ENCODE assay signal across 8 mouse cellular contexts in genomic region chr15:102398629-102399028, GRCm38 (mm10). TPM values are rescaled to one million over a fixed set of nuclear protein-coding genes. Genes with fewer than 3 reads are reported as not detected.
A peak's percentile ranks its signal among the peaks of the same experiment; 100 is the strongest.
DNase-seq lines count a peak whose midpoint lies in the region; ATAC-seq and TF ChIP-seq lines count a peak whose summit lies in the region.

No protein-coding gene starts in this region.

- DNase-seq in kidney, adult 8-10 months, result no peak
- DNase-seq in adipocyte (ENCODE audit: low spot score), result peak; percentile 67
- peak; percentile 37 for DNase-seq in liver, postnatal 0 days
- DNase-seq in left cerebral cortex, postnatal 4 days, result no peak
- DNase-seq in layer of hippocampus, postnatal 25 days (ENCODE audit: extremely low spot score in 1 of 2, low spot score in 1 of 2), result no peak
- DNase-seq in right cerebral cortex, postnatal 14 days, result no peak

- WGBS in kidney, embryonic 15.5 days, result 14% methylated on average over 5 of the region's 5 CpGs
- 28% methylated on average over 5 of the region's 5 CpGs for WGBS in heart, embryonic 15.5 days
- 53% methylated on average over 5 of the region's 5 CpGs for WGBS in liver, postnatal 0 days (ENCODE audit: insufficient replicate concordance)

- no peaks in the 10 kb centered on the region for H3K36me3 ChIP-seq in kidney, embryonic 15.5 days
- H3K36me3 ChIP-seq in heart, embryonic 15.5 days, result no peaks in the 10 kb centered on the region
- no peaks in the 10 kb centered on the region for H3K36me3 ChIP-seq in liver, postnatal 0 days (replicated peaks; ENCODE audit: insufficient read depth, low read length)

- 0 out of 2 replicates have a peak, but pooled peaks have one; percentile 37 for ATAC-seq in kidney, embryonic 15.5 days (replicated peaks; ENCODE audit: low FRiP score)
- ATAC-seq in heart, embryonic 15.5 days (replicated peaks; ENCODE audit: insufficient number of reproducible peaks, insufficient read depth, low FRiP score, low read depth), result no peak
- no peak for ATAC-seq in liver, postnatal 0 days

- peak overlapping the region; percentile 98 for H3K27ac ChIP-seq in kidney, embryonic 15.5 days
- H3K27ac ChIP-seq in heart, embryonic 15.5 days, result peak overlapping the region; percentile 94
- H3K27ac ChIP-seq in liver, postnatal 0 days (ENCODE audit: low read depth), result peak overlapping the region; percentile 93

- intact Hi-C loops in left cerebral cortex, postnatal 4 days (cut with DNase I), result no loop called here

- peaks cover 44% of the 10 kb centered on the region for H3K4me1 ChIP-seq in kidney, embryonic 15.5 days
- peaks cover 17% of the 10 kb centered on the region for H3K4me1 ChIP-seq in heart, embryonic 15.5 days (replicated peaks)
- peaks cover 47% of the 10 kb centered on the region for H3K4me1 ChIP-seq in liver, postnatal 0 days (ENCODE audit: insufficient read depth)

- no peaks in the 10 kb centered on the region for H3K27me3 ChIP-seq in kidney, embryonic 15.5 days
- H3K27me3 ChIP-seq in heart, embryonic 15.5 days, result no peaks in the 10 kb centered on the region
- H3K27me3 ChIP-seq in liver, postnatal 0 days (ENCODE audit: insufficient read depth, low read length), result no peaks in the 10 kb centered on the region

- no peak for TF ChIP-seq EP300 in liver, postnatal 0 days (IDR thresholded peaks at IDR 0.05; ENCODE audit: low read depth)

- peak overlapping the region; percentile 78 for H3K4me2 ChIP-seq in kidney, embryonic 15.5 days
- H3K4me2 ChIP-seq in heart, embryonic 15.5 days, result peak overlapping the region; percentile 72
- H3K4me2 ChIP-seq in liver, postnatal 0 days (ENCODE audit: low read depth, low read length), result peak overlapping the region; percentile 77

- TF ChIP-seq CTCF in liver, postnatal 0 days (IDR thresholded peaks at IDR 0.05; ENCODE audit: low read depth), result no peak

- no peak overlapping the region for H3K9ac ChIP-seq in kidney, embryonic 15.5 days
- no peak overlapping the region for H3K9ac ChIP-seq in heart, embryonic 15.5 days
- H3K9ac ChIP-seq in liver, postnatal 0 days (replicated peaks), result peak overlapping the region; percentile 72

- H3K9me3 ChIP-seq in kidney, embryonic 15.5 days (replicated peaks), result no peaks in the 10 kb centered on the region
- no peaks in the 10 kb centered on the region for H3K9me3 ChIP-seq in heart, embryonic 15.5 days (replicated peaks)
- H3K9me3 ChIP-seq in liver, postnatal 0 days (ENCODE audit: low read length), result no peaks in the 10 kb centered on the region

- peak overlapping the region; percentile 48 for H3K4me3 ChIP-seq in kidney, embryonic 15.5 days (replicated peaks)
- H3K4me3 ChIP-seq in heart, embryonic 15.5 days, result peak overlapping the region; percentile 58; the same call in 1 of the 2 replicates
- peak overlapping the region; percentile 61 for H3K4me3 ChIP-seq in liver, postnatal 0 days (ENCODE audit: low read depth, low read length)

RNA-seq across cellular contexts. Expression of gene Sp1, which starts 7.3 kb away (rescaled TPM):
- 10.8 and 11.1 TPM in 2 replicates for polyA plus RNA-seq in kidney, embryonic 15.5 days (2015; fragmentation: Nextera tagmentation; extraction: Ambion mirVana)
- polyA plus RNA-seq in heart, embryonic 15.5 days (2015; fragmentation: Nextera tagmentation; extraction: Ambion mirVana), result 4.7 and 5.0 TPM in 2 replicates
- 2.8 and 2.9 TPM in 2 replicates for polyA plus RNA-seq in liver, postnatal 0 days (2015; fragmentation: Nextera tagmentation; extraction: Ambion mirVana)
- total RNA-seq in left cerebral cortex, postnatal 4 days (2021), result 10 to 100 TPM; 30.5 to 35.0 TPM
- total RNA-seq in layer of hippocampus, postnatal 25 days (2021), result 10 to 100 TPM; 22.5 to 24.2 TPM

RNA-seq across cellular contexts. Expression of gene Sp7, which starts 31.6 kb away (rescaled TPM):
- polyA plus RNA-seq in kidney, embryonic 15.5 days (2015; fragmentation: Nextera tagmentation; extraction: Ambion mirVana), result 1.3 and 5.9 TPM in 2 replicates
- polyA plus RNA-seq in heart, embryonic 15.5 days (2015; fragmentation: Nextera tagmentation; extraction: Ambion mirVana), result 0.15 and 0.22 TPM in 2 replicates
- polyA plus RNA-seq in liver, postnatal 0 days (2015; fragmentation: Nextera tagmentation; extraction: Ambion mirVana), result not detected in 2 replicates
- under 1 TPM; 0.24 to 0.56 TPM for total RNA-seq in left cerebral cortex, postnatal 4 days (2021)
- total RNA-seq in layer of hippocampus, postnatal 25 days (2021), result under 1 TPM; 0.86 to 0.99 TPM

RNA-seq across cellular contexts. Expression of gene Amhr2, which starts 46.5 kb away (rescaled TPM):
- polyA plus RNA-seq in kidney, embryonic 15.5 days (2015; fragmentation: Nextera tagmentation; extraction: Ambion mirVana), result 0.75 and 1.7 TPM in 2 replicates
- polyA plus RNA-seq in heart, embryonic 15.5 days (2015; fragmentation: Nextera tagmentation; extraction: Ambion mirVana), result 4.9 and 5.7 TPM in 2 replicates
- 0.36 and 0.60 TPM in 2 replicates for polyA plus RNA-seq in liver, postnatal 0 days (2015; fragmentation: Nextera tagmentation; extraction: Ambion mirVana)
- 1 to 10 TPM in 1 of 2 experiments, under 1 TPM in 1; 0.93 to 1.4 TPM for total RNA-seq in left cerebral cortex, postnatal 4 days (2021)
- under 1 TPM; 0.80 to 0.91 TPM for total RNA-seq in layer of hippocampus, postnatal 25 days (2021)

RNA-seq across cellular contexts. Expression of gene Aaas, which starts 48.1 kb away (rescaled TPM):
- 83.2 and 83.7 TPM in 2 replicates for polyA plus RNA-seq in kidney, embryonic 15.5 days (2015; fragmentation: Nextera tagmentation; extraction: Ambion mirVana)
- 39.1 and 52.4 TPM in 2 replicates for polyA plus RNA-seq in heart, embryonic 15.5 days (2015; fragmentation: Nextera tagmentation; extraction: Ambion mirVana)
- polyA plus RNA-seq in liver, postnatal 0 days (2015; fragmentation: Nextera tagmentation; extraction: Ambion mirVana), result 15.6 and 18.8 TPM in 2 replicates
- total RNA-seq in left cerebral cortex, postnatal 4 days (2021), result 10 to 100 TPM; 28.7 to 29.2 TPM
- 10 to 100 TPM; 19.6 to 23.1 TPM for total RNA-seq in layer of hippocampus, postnatal 25 days (2021)

Comparison
In these comparisons a context has a peak if more than half of its experiments do, and no peak if none do; other contexts are left out.
1. DNase-seq: peak in adipocyte (single experiment) and liver, postnatal 0 days (single experiment); none in kidney, adult 8-10 months (0 of 2), left cerebral cortex, postnatal 4 days (single experiment), layer of hippocampus, postnatal 25 days (0 of 2) and right cerebral cortex, postnatal 14 days (single experiment).
2. Peak in every context shown above with its lines, with median percentiles within 50 percentile points of each other: H3K27ac ChIP-seq, H3K4me2 ChIP-seq and H3K4me3 ChIP-seq.